Mouse (Mus musculus): ENCODE measurements around the gene Ces5a. TPM values are rescaled to one million over a fixed set of nuclear protein-coding genes. Genes with fewer than 3 reads are reported as not detected.

Gene Ces5a
- 0.16 and 0.42 TPM in 2 replicates for polyA plus RNA-seq (2014; fragmentation: Nextera tagmentation; extraction: Ambion mirVana)

DNA sequence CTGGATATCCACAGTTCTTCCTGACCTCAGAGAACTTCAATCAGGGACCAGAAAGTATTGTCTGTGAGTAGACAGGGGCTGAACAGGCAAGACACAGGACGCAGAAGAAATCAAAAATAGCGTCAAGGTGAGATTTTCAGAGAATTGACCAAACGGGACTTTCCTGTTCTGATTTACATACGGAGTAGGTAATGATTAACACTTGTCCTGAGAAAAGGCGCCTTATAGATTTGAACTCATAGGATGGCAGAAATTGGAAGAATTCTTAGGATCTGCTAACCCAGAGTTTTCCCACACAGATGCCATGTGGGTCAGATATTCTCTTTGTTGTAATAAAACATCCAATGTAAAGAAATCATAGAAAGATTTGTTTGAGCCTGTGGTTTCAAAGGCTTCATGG lies at the start of gene Ces5a:
Ces5a (minus strand) TSS at position 101 of the 400 bp plus-strand sequence.
- Histone ChIP-seq H3K4me2 (ENCODE audit: low read depth, low read length) (no peak within 1 kb of the TSS), H3K9ac (ENCODE audit: low read depth, low read length) (no peak within 1 kb of the TSS), H3K4me3 (ENCODE audit: low read depth, low read length) (no peak within 1 kb of the TSS), H3K9me3 (ENCODE audit: control insufficient read depth, low read length) (no peaks in the 10 kb centered on the region), H3K36me3 (ENCODE audit: control insufficient read depth, insufficient read depth, low read length) (no peaks in the 10 kb centered on the region), H3K27me3 (replicated peaks; ENCODE audit: control insufficient read depth, insufficient read depth, low read length) (no peaks in the 10 kb centered on the region), H3K27ac (replicated peaks; ENCODE audit: low read depth, low read length) (no peak within 1 kb of the TSS), H3K4me1 (ENCODE audit: control insufficient read depth, insufficient read depth, low read length) (no peaks in the 10 kb centered on the region)
- DNase-seq (ENCODE audit: low spot score) (no peak), ATAC-seq (ENCODE audit: low read depth) (no peak)
- 86% methylated on average over 5 of the region's 5 CpGs for WGBS

DNA sequence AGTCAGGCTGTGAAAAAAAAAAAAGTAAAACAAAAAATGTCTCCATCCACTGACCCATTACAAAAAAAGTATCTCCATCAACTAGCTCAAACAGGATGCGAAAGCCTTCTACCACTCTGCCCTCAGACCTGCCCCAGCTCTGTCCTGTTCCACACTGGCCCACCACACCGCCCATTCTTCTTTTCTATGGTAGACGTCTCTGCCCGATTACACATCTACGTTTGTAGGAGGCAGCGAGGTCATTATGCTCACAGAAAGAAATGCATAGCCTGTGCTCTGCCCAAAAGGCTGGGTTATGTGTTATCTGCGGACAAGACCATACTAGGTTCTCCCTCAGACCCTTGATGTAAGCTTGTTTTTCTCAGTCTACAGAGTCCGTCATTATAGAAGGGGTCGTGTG lies 37.2 kb upstream of the Ces5a start:
- Histone ChIP-seq H3K9ac (ENCODE audit: low read depth, low read length) (no peak overlapping the region), H3K27ac (replicated peaks; ENCODE audit: low read depth, low read length) (no peak overlapping the region), H3K27me3 (replicated peaks; ENCODE audit: control insufficient read depth, insufficient read depth, low read length) (no peaks in the 10 kb centered on the region), H3K9me3 (ENCODE audit: control insufficient read depth, low read length) (peaks cover 14% of the 10 kb centered on the region), H3K4me3 (ENCODE audit: low read depth, low read length) (no peak overlapping the region), H3K4me1 (ENCODE audit: control insufficient read depth, insufficient read depth, low read length) (peaks cover 9% of the 10 kb centered on the region), H3K36me3 (ENCODE audit: control insufficient read depth, insufficient read depth, low read length) (no peaks in the 10 kb centered on the region), H3K4me2 (ENCODE audit: low read depth, low read length) (no peak overlapping the region)
- no peak for DNase-seq (ENCODE audit: low spot score)
- 84% methylated on average over 9 of the region's 9 CpGs for WGBS
- no peak for ATAC-seq (ENCODE audit: low read depth)

DNA sequence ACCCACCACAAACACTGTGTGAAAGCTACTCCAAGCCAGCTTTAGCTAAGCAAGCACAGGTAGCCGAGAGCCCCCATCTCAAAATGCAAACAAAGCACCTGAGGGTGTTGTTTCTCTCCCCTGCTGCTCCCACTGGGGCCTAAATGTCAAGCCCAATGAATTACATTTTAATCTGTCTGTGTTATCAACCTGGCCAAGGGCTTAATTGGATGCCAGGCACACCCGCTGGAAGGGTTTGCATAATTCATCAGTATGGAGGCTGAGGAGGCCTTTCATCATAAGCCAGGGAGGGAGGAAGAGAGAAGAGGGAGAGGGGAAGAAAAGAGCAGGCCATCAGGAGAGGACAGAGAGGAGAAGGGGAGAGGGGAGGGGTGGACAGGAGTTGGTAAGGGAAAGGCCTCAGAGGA lies 36.5 kb upstream of the Ces5a start:
- Histone ChIP-seq H3K4me1 (ENCODE audit: control insufficient read depth, insufficient read depth, low read length) (peaks cover 9% of the 10 kb centered on the region), H3K27ac (replicated peaks; ENCODE audit: low read depth, low read length) (no peak overlapping the region), H3K4me3 (ENCODE audit: low read depth, low read length) (no peak overlapping the region), H3K36me3 (ENCODE audit: control insufficient read depth, insufficient read depth, low read length) (no peaks in the 10 kb centered on the region), H3K27me3 (replicated peaks; ENCODE audit: control insufficient read depth, insufficient read depth, low read length) (no peaks in the 10 kb centered on the region), H3K9ac (ENCODE audit: low read depth, low read length) (no peak overlapping the region), H3K9me3 (ENCODE audit: control insufficient read depth, low read length) (peaks cover 14% of the 10 kb centered on the region), H3K4me2 (ENCODE audit: low read depth, low read length) (no peak overlapping the region)
- WGBS = 32% methylated on average over 2 of the region's 2 CpGs
- no peak for DNase-seq (ENCODE audit: low spot score)
- ATAC-seq (ENCODE audit: low read depth) = no peak

DNA sequence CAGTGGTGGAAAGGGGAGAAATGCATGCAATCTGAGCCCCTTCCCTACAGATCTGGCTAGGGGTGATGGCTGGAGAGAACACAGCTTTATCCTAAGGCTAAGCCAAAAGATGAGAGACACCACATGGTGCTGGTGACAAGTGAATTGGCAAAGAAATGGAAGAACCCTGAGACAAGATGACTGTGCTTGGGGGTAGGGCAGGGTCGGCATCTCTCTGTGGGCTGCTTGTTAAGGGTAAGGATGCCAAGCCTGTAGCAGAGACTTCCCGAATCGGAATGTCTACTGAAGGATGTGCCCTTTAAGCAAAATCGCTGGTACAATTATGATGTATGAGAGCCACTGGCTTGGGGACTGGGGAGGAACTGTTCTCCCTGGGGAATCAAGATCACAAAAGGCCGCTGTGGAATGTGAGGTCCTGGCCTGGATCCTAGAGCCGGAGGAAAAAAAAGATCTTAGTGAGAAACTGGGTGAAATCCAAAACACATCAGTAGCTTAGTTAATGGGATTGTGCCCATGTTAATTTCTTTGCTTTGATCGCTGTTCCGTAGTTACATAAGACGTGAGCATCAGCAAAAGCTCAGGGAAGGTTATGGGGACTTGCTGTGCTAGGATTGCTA lies 35.8 kb upstream of the Ces5a start:
- Histone ChIP-seq H3K9ac (ENCODE audit: low read depth, low read length) (no peak overlapping the region), H3K4me2 (ENCODE audit: low read depth, low read length) (no peak overlapping the region), H3K36me3 (ENCODE audit: control insufficient read depth, insufficient read depth, low read length) (no peaks in the 10 kb centered on the region), H3K4me3 (ENCODE audit: low read depth, low read length) (no peak overlapping the region), H3K27ac (replicated peaks; ENCODE audit: low read depth, low read length) (no peak overlapping the region), H3K9me3 (ENCODE audit: control insufficient read depth, low read length) (peaks cover 14% of the 10 kb centered on the region), H3K4me1 (ENCODE audit: control insufficient read depth, insufficient read depth, low read length) (peaks cover 9% of the 10 kb centered on the region), H3K27me3 (replicated peaks; ENCODE audit: control insufficient read depth, insufficient read depth, low read length) (no peaks in the 10 kb centered on the region)
- peak; percentile 54 for DNase-seq (ENCODE audit: low spot score)
- WGBS = 21% methylated on average over 9 of the region's 9 CpGs
- no peak; the same call in 1 of the 2 replicates for ATAC-seq (ENCODE audit: low read depth)

DNA sequence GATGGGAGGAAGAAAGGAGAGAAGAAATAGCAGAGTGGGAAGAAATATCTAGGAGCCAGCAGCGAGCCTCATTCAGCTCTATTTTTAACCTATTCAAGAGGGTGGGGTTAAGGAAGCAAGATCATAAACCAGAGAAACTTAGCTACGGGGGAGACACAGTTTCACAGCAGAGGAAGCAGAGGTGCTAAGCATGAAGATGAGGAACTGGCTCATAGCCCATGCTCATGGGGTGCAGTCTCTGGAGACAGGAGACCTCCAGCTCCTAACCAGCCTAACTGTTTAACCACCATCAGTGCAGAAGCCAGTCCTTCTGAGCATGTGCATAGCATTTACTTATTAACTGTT lies 34.5 kb upstream of the Ces5a start:
- peaks cover 9% of the 10 kb centered on the region for H3K4me1 ChIP-seq (ENCODE audit: control insufficient read depth, insufficient read depth, low read length)
- no peaks in the 10 kb centered on the region for H3K27me3 ChIP-seq (replicated peaks; ENCODE audit: control insufficient read depth, insufficient read depth, low read length)
- H3K4me2 ChIP-seq (ENCODE audit: low read depth, low read length) = no peak overlapping the region
- 49% methylated on average over 2 of the region's 2 CpGs for WGBS
- H3K27ac ChIP-seq (replicated peaks; ENCODE audit: low read depth, low read length) = peak overlapping the region; percentile 53; the same call in 1 of the 2 replicates
- no peak overlapping the region for H3K4me3 ChIP-seq (ENCODE audit: low read depth, low read length)
- peaks cover 14% of the 10 kb centered on the region for H3K9me3 ChIP-seq (ENCODE audit: control insufficient read depth, low read length)
- DNase-seq (ENCODE audit: low spot score) (no peak), ATAC-seq (ENCODE audit: low read depth) (0 out of 2 replicates have a peak, but pooled peaks have one; percentile 27)
- H3K9ac ChIP-seq (ENCODE audit: low read depth, low read length) = no peak overlapping the region
- no peaks in the 10 kb centered on the region for H3K36me3 ChIP-seq (ENCODE audit: control insufficient read depth, insufficient read depth, low read length)

DNA sequence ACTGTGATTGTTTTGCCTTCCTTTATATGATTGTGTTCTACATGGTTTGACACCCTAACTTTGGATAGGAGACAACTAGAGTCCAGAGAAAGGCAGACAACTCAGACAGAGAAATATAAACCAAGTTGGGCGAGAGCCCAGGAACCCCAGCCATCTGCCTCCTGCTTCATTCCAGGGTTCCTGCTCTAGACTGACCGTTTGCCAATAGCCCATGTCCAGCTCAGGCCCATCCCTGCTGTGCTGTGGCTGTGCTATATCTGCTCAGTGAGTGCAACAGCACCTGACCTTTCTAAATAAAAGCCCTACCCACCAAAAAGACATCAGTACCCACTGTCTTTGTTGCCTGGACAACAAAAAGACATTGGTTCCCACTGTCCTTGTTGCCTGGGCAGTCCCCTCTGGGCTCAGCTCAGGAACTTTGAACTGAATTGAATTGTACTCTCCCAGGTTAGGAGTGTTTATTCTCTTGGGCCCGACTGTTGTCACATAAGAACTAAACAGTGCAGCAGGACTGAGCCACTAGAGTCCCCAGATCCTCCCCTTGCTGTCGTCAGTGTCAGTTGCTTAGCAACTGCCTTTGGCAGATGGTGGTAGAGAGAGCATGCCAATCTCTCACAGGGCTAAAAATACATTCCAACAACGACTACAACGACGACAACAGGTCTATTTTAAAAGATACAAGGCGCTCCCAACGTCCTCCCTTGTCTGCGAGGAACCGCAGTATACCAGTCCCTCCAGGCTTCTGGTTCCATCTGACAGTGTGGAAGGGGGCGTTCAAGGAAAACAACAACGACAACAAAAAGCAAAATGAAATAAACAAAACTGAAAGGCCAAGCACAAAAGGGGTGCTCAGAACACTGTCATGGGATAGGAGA lies 33.9 kb upstream of the Ces5a start:
- DNase-seq (ENCODE audit: low spot score) (peak; percentile 83), ATAC-seq (ENCODE audit: low read depth) (peak; percentile 87)
- Histone ChIP-seq H3K9me3 (ENCODE audit: control insufficient read depth, low read length) (peaks cover 14% of the 10 kb centered on the region), H3K9ac (ENCODE audit: low read depth, low read length) (no peak overlapping the region), H3K36me3 (ENCODE audit: control insufficient read depth, insufficient read depth, low read length) (no peaks in the 10 kb centered on the region), H3K4me2 (ENCODE audit: low read depth, low read length) (no peak overlapping the region), H3K27me3 (replicated peaks; ENCODE audit: control insufficient read depth, insufficient read depth, low read length) (no peaks in the 10 kb centered on the region), H3K4me3 (ENCODE audit: low read depth, low read length) (no peak overlapping the region), H3K27ac (replicated peaks; ENCODE audit: low read depth, low read length) (peak overlapping the region; percentile 53; the same call in 1 of the 2 replicates), H3K4me1 (ENCODE audit: control insufficient read depth, insufficient read depth, low read length) (peaks cover 9% of the 10 kb centered on the region)
- WGBS = 45% methylated on average over 13 of the region's 13 CpGs

DNA sequence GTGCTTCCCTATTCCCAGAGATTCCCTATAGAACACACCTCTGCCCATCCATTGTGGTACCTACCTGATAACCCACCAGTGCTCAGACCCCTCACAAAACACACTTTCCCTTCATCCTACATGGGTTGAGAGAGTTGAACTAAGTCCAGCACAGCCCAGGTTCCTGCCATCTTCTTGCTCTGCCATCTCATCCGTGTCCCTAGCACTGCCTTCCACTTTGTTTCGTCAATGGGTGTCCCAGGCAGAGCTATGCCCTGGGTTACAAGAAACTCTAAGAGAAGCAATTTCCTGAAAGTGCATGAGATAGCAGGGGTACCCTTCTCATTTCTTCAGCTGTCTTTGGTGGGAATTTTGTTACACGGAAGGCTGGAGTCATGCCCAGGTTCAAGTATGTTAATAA lies 33.0 kb upstream of the Ces5a start:
- Histone ChIP-seq H3K9me3 (ENCODE audit: control insufficient read depth, low read length) (peaks cover 14% of the 10 kb centered on the region), H3K4me2 (ENCODE audit: low read depth, low read length) (no peak overlapping the region), H3K36me3 (ENCODE audit: control insufficient read depth, insufficient read depth, low read length) (no peaks in the 10 kb centered on the region), H3K4me3 (ENCODE audit: low read depth, low read length) (no peak overlapping the region), H3K9ac (ENCODE audit: low read depth, low read length) (no peak overlapping the region), H3K4me1 (ENCODE audit: control insufficient read depth, insufficient read depth, low read length) (peaks cover 9% of the 10 kb centered on the region), H3K27me3 (replicated peaks; ENCODE audit: control insufficient read depth, insufficient read depth, low read length) (no peaks in the 10 kb centered on the region), H3K27ac (replicated peaks; ENCODE audit: low read depth, low read length) (no peak overlapping the region)
- 94% methylated on average over 3 of the region's 3 CpGs for WGBS
- no peak for ATAC-seq (ENCODE audit: low read depth)
- DNase-seq (ENCODE audit: low spot score) = no peak

DNA sequence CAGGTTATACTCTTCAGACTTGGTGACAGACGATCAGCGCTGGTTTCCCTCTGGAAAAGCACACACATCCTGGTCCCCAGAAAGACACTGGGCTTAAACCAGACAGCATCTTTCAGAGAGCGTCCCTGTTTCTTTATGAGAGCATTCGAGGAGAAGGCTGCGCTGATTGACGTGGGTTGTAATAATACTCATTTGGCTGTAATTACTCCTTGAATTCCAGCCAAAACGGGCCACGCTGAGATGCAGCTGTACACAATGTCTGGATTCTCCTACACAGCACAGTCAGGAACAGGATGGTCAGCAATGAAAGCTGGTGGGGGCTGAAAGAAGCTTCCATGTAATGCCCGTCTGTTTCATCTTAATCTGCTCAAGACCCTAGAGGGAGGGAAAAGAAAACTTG lies 31.5 kb upstream of the Ces5a start:
- Histone ChIP-seq H3K27me3 (replicated peaks; ENCODE audit: control insufficient read depth, insufficient read depth, low read length) (no peaks in the 10 kb centered on the region), H3K9ac (ENCODE audit: low read depth, low read length) (no peak overlapping the region), H3K4me2 (ENCODE audit: low read depth, low read length) (no peak overlapping the region), H3K4me1 (ENCODE audit: control insufficient read depth, insufficient read depth, low read length) (peaks cover 11% of the 10 kb centered on the region), H3K36me3 (ENCODE audit: control insufficient read depth, insufficient read depth, low read length) (no peaks in the 10 kb centered on the region), H3K27ac (replicated peaks; ENCODE audit: low read depth, low read length) (no peak overlapping the region), H3K4me3 (ENCODE audit: low read depth, low read length) (no peak overlapping the region), H3K9me3 (ENCODE audit: control insufficient read depth, low read length) (peaks cover 14% of the 10 kb centered on the region)
- WGBS = 36% methylated on average over 9 of the region's 9 CpGs
- ATAC-seq (ENCODE audit: low read depth) = no peak
- DNase-seq (ENCODE audit: low spot score) = peak; percentile 70

All from embryonic facial prominence, embryonic 14.5 days (tissue).